Mouse (Mus musculus) lung, postnatal 0 days (tissue): ENCODE data around the gene Ift140. TPM values are rescaled to one million over a fixed set of nuclear protein-coding genes. Genes with fewer than 3 reads are reported as not detected.
A peak's percentile ranks its signal among the peaks of the same experiment; 100 is the strongest.

Experiments
- ATAC-seq: fragments of 200-750 bp; cut with Nextera tagmentation; 2 replicates; pipeline ENCODE4 v1.8.0; 2017; ENCODE audit warnings: moderate library complexity
- DNase-seq: peaks from one replicate; pipeline ENCODE4 v3.0.0-alpha.2; 2016; ENCODE audit warnings: low spot score
- H3K27ac ChIP-seq: fragments of 300-500 bp; sonication (generic); 2 replicates; pipeline ENCODE4 v1.5.1; 2014; ENCODE audit warnings: antibody characterized with exemption, mild to moderate bottlenecking, low read length, mixed read lengths
- H3K27me3 ChIP-seq: fragments of 300-500 bp; sonication (generic); replicated peaks from 2 replicates; pipeline ENCODE4 v1.6.1; 2014; ENCODE audit warnings: low read length, mixed read lengths; ENCODE audit not compliant: insufficient read depth
- H3K36me3 ChIP-seq: fragments of 300-500 bp; sonication (generic); 2 replicates; pipeline ENCODE4 v1.6.1; 2014; ENCODE audit warnings: low read length, mixed read lengths; ENCODE audit not compliant: insufficient read depth
- H3K4me1 ChIP-seq: fragments of 300-500 bp; sonication (generic); 2 replicates; pipeline ENCODE4 v1.6.1; 2014; ENCODE audit warnings: antibody characterized with exemption, low read depth, low read length, mixed read lengths; ENCODE audit not compliant: insufficient read depth
- H3K4me2 ChIP-seq: fragments of 300-500 bp; sonication (generic); replicated peaks from 2 replicates; pipeline ENCODE4 v1.6.1; 2014; ENCODE audit warnings: low read depth, mild to moderate bottlenecking, low read length, moderate library complexity, mixed read lengths
- H3K4me3 ChIP-seq: fragments of 300-500 bp; sonication (generic); 2 replicates; pipeline ENCODE4 v1.5.1; 2014; ENCODE audit warnings: low read depth, low read length
- H3K9ac ChIP-seq: fragments of 300-500 bp; sonication (generic); replicated peaks from 2 replicates; pipeline ENCODE4 v1.6.1; 2014; ENCODE audit warnings: low read depth, mild to moderate bottlenecking
- H3K9me3 ChIP-seq: fragments of 300-500 bp; sonication (generic); 2 replicates; pipeline ENCODE4 v1.6.1; 2016; ENCODE audit warnings: low read length, mixed read lengths
- CTCF ChIP-seq: IDR thresholded peaks from 2 replicates; pipeline ENCODE4 v1.5.1; 2016; ENCODE audit warnings: antibody characterized with exemption, mild to moderate bottlenecking
- EP300 ChIP-seq: IDR thresholded peaks from 2 replicates; pipeline ENCODE4 v1.6.1; 2016; ENCODE audit warnings: antibody characterized with exemption, mild to moderate bottlenecking, control low read depth
- WGBS: fragments of 180-500 bp; shearing (Covaris S2); extraction: QIAGEN DNeasy Blood & Tissue Kit; methylation state at CpG from one replicate; pipeline ENCODE4 v1.1.7; 2014; 5-methylcytosine and 5-hydroxymethylcytosine counted together
- polyA plus RNA-seq: library from polyadenylated mRNA; unstranded; fragments of >200 nt; fragmentation: Nextera tagmentation; extraction: Ambion mirVana; gene quantifications from 2 replicates; pipeline ENCODE4 v1.2.1, GENCODE M21; 2015

Gene Ift140
- polyA plus RNA-seq, 1 experiment from 2014 or later: 6.8 TPM

- no peak for ATAC-seq
- H3K9ac ChIP-seq: no peak overlapping the region
- H3K27me3 ChIP-seq: no peaks in the 10 kb centered on the region
- H3K9me3 ChIP-seq: no peaks in the 10 kb centered on the region
- no peak overlapping the region for H3K4me2 ChIP-seq
- no peak for DNase-seq
- H3K36me3 ChIP-seq: 0 out of 2 replicates have a peak, but pooled peaks cover 4% of the 10 kb centered on the region
- peaks cover 10% of the 10 kb centered on the region; the same call in 1 of the 2 replicates for H3K4me1 ChIP-seq
- WGBS: 91% methylated on average over 5 of the region's 5 CpGs
- H3K4me3 ChIP-seq: no peak overlapping the region
- no peak overlapping the region for H3K27ac ChIP-seq
- no peak for TF ChIP-seq EP300
- TF ChIP-seq CTCF: no peak
Observed at GRCm38 (mm10) chr17:25111220-25111619, 95.3 kb downstream of the Ift140 start.

- TF ChIP-seq EP300 (no peak), CTCF (no peak)
- peaks cover 12% of the 10 kb centered on the region; the same call in 1 of the 2 replicates for H3K4me1 ChIP-seq
- H3K27ac ChIP-seq: peak overlapping the region; percentile 48; the same call in 1 of the 2 replicates
- no peak overlapping the region for H3K4me3 ChIP-seq
- H3K36me3 ChIP-seq: 0 out of 2 replicates have a peak, but pooled peaks cover 2% of the 10 kb centered on the region
- no peaks in the 10 kb centered on the region for H3K9me3 ChIP-seq
- H3K27me3 ChIP-seq: no peaks in the 10 kb centered on the region
- ATAC-seq (peak; percentile 40; the same call in 1 of the 2 replicates), DNase-seq (peak; percentile 35)
- no peak overlapping the region for H3K4me2 ChIP-seq
- H3K9ac ChIP-seq: no peak overlapping the region
- WGBS: 51% methylated on average over 8 of the region's 8 CpGs
Observed at GRCm38 (mm10) chr17:25111739-25112422, 96.0 kb downstream of the Ift140 start.

- ATAC-seq: no peak
- DNase-seq: no peak
- Histone ChIP-seq H3K36me3 (no peaks in the 10 kb centered on the region), H3K4me3 (no peak overlapping the region), H3K9me3 (no peaks in the 10 kb centered on the region), H3K4me1 (peaks cover 12% of the 10 kb centered on the region; the same call in 1 of the 2 replicates), H3K27ac (0 out of 2 replicates have a peak overlapping the region, but pooled peaks have one; percentile 48), H3K4me2 (no peak overlapping the region), H3K27me3 (no peaks in the 10 kb centered on the region), H3K9ac (no peak overlapping the region)
- TF ChIP-seq EP300 (no peak), CTCF (no peak)
- WGBS: 62% methylated on average over 3 of the region's 3 CpGs
Observed at GRCm38 (mm10) chr17:25112423-25112810, 96.5 kb downstream of the Ift140 start.

- WGBS: 7% methylated on average over 23 of the region's 23 CpGs
- TF ChIP-seq CTCF (no peak), EP300 (no peak)
- Histone ChIP-seq H3K36me3 (no peaks in the 10 kb centered on the region), H3K4me3 (peak overlapping the region; percentile 40), H3K4me1 (peaks cover 12% of the 10 kb centered on the region; the same call in 1 of the 2 replicates), H3K9me3 (no peaks in the 10 kb centered on the region), H3K9ac (peak overlapping the region; percentile 37), H3K4me2 (peak overlapping the region; percentile 87), H3K27ac (peak overlapping the region; percentile 93), H3K27me3 (no peaks in the 10 kb centered on the region)
- DNase-seq (peak; percentile 68), ATAC-seq (peak; percentile 45)
Observed at GRCm38 (mm10) chr17:25114908-25115645, 99.2 kb downstream of the Ift140 start.

GRCm38 (mm10) chr17:25115664-25116432, 100.0 kb downstream of the Ift140 start, which contains the start of gene Telo2:
Gene Telo2, minus strand, starts transcription at chr17:25115967.
- peak; percentile 95 for DNase-seq
- no peaks in the 10 kb centered on the region for H3K36me3 ChIP-seq
- peak within 1 kb of the TSS; percentile 87 for H3K4me2 ChIP-seq
- H3K9ac ChIP-seq: peak within 1 kb of the TSS; percentile 37
- no peaks in the 10 kb centered on the region for H3K27me3 ChIP-seq
- ATAC-seq: peak; percentile 94
- peaks cover 12% of the 10 kb centered on the region; the same call in 1 of the 2 replicates for H3K4me1 ChIP-seq
- peak within 1 kb of the TSS; percentile 93 for H3K27ac ChIP-seq
- WGBS: 5% methylated on average over 40 of the region's 40 CpGs
- TF ChIP-seq EP300 (no peak), CTCF (no peak)
- peak within 1 kb of the TSS; percentile 40 for H3K4me3 ChIP-seq
- no peaks in the 10 kb centered on the region for H3K9me3 ChIP-seq

GRCm38 (mm10) chr17:25117263-25117662, 101.4 kb downstream of the Ift140 start:
- H3K4me3 ChIP-seq: no peak overlapping the region
- DNase-seq: peak; percentile 18
- H3K9me3 ChIP-seq: no peaks in the 10 kb centered on the region
- H3K4me1 ChIP-seq: peaks cover 12% of the 10 kb centered on the region; the same call in 1 of the 2 replicates
- H3K27me3 ChIP-seq: no peaks in the 10 kb centered on the region
- no peak for TF ChIP-seq EP300
- TF ChIP-seq CTCF: peak; percentile 61
- H3K4me2 ChIP-seq: no peak overlapping the region
- H3K9ac ChIP-seq: no peak overlapping the region
- no peak overlapping the region for H3K27ac ChIP-seq
- WGBS: 30% methylated on average over 4 of the region's 4 CpGs
- ATAC-seq: no peak
- H3K36me3 ChIP-seq: no peaks in the 10 kb centered on the region
